8 mouse cellular contexts compared by ENCODE assay signal in the genomic region with DNA sequence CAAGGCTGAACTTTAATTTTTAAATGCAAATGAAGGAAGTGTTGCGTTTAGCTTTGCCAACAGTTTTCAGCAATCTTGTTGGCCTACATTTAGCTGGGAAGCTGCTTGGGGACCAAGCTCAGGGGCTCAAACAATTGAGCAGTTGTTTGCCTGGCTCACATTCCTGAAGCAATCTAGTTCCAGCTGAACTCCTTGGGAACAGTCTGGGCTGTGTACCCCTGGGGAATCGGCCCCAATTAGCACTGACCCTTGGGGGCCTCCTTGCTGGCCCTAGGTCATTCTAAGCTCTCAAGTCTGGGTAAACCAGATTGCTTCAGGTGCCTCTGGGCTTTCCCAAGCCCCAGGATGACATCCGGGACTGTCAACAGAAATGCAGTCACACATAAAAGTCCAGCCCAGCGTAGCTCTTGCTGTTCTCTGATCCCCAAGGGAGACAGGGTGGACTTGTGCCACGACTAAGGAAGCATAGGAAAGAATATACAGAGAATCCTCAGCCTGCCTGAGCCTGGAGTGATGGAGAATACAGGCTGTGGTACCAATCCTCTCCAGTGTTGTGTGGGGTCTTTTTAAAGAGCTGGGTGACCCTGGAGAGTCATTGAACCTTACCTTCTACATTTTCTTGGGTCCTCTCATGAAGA.
DNase-seq lines count a peak whose midpoint lies in the region; ATAC-seq and TF ChIP-seq lines count a peak whose summit lies in the region.

No protein-coding gene starts in this region.

- H3K4me2 ChIP-seq in lung, embryonic 14.5 days, result no peak overlapping the region
- H3K4me2 ChIP-seq in lung, postnatal 0 days (replicated peaks; ENCODE audit: low read depth, low read length), result no peak overlapping the region

- ATAC-seq in lung, embryonic 14.5 days (ENCODE audit: insufficient read depth), result no peak
- no peak for ATAC-seq in lung, postnatal 0 days

- no peak overlapping the region for H3K27ac ChIP-seq in lung, embryonic 14.5 days (ENCODE audit: low read depth)
- H3K27ac ChIP-seq in lung, postnatal 0 days (ENCODE audit: low read length), result no peak overlapping the region

- TF ChIP-seq EP300 in lung, postnatal 0 days (IDR thresholded peaks at IDR 0.05), result no peak

- 36% methylated on average over 5 of the region's 5 CpGs for WGBS in lung, embryonic 14.5 days
- 45% methylated on average over 5 of the region's 5 CpGs for WGBS in lung, postnatal 0 days

- no peaks in the 10 kb centered on the region for H3K9me3 ChIP-seq in lung, embryonic 14.5 days (ENCODE audit: low read depth, low read length)
- H3K9me3 ChIP-seq in lung, postnatal 0 days (ENCODE audit: low read length), result no peaks in the 10 kb centered on the region

- no peaks in the 10 kb centered on the region for H3K36me3 ChIP-seq in lung, embryonic 14.5 days (ENCODE audit: insufficient read depth)
- no peaks in the 10 kb centered on the region for H3K36me3 ChIP-seq in lung, postnatal 0 days (ENCODE audit: insufficient read depth, low read length)

- TF ChIP-seq CTCF in lung, embryonic 14.5 days (IDR thresholded peaks at IDR 0.05; ENCODE audit: low read depth), result no peak
- TF ChIP-seq CTCF in lung, postnatal 0 days (IDR thresholded peaks at IDR 0.05), result no peak

- H3K27me3 ChIP-seq in lung, embryonic 14.5 days (ENCODE audit: insufficient read depth, low read length), result no peaks in the 10 kb centered on the region
- H3K27me3 ChIP-seq in lung, postnatal 0 days (replicated peaks; ENCODE audit: insufficient read depth, low read length), result no peaks in the 10 kb centered on the region

- no peaks in the 10 kb centered on the region for H3K4me1 ChIP-seq in lung, embryonic 14.5 days (ENCODE audit: insufficient read depth)
- no peaks in the 10 kb centered on the region for H3K4me1 ChIP-seq in lung, postnatal 0 days (ENCODE audit: insufficient read depth, low read depth, low read length)

- no peak overlapping the region for H3K9ac ChIP-seq in lung, embryonic 14.5 days
- H3K9ac ChIP-seq in lung, postnatal 0 days (replicated peaks; ENCODE audit: low read depth), result no peak overlapping the region

- DNase-seq in lung, embryonic 14.5 days, result peak; percentile 21
- no peak for DNase-seq in lung, postnatal 0 days (ENCODE audit: low spot score)
- DNase-seq in frontal cortex, postnatal 10 days (ENCODE audit: low spot score in 2 of 2), result peak; percentile 23 to 29
- peak; percentile 27 to 45 for DNase-seq in layer of hippocampus, postnatal 10 days (ENCODE audit: low spot score in 2 of 2)
- peak; percentile 90 for DNase-seq in retina, postnatal 1 day
- DNase-seq in adrenal gland, postnatal 4 days (ENCODE audit: low spot score in 2 of 2), result no peak
- DNase-seq in adipocyte (ENCODE audit: low spot score), result no peak
- DNase-seq in ovary, postnatal 14 days (ENCODE audit: low spot score), result no peak

- H3K4me3 ChIP-seq in lung, embryonic 14.5 days (ENCODE audit: low read depth, low read length), result no peak overlapping the region
- no peak overlapping the region for H3K4me3 ChIP-seq in lung, postnatal 0 days (ENCODE audit: low read depth, low read length)

Comparison
In these comparisons a context has a peak if more than half of its experiments do, and no peak if none do; other contexts are left out.
1. DNase-seq: peak in lung, embryonic 14.5 days (single experiment), frontal cortex, postnatal 10 days (2 of 2), layer of hippocampus, postnatal 10 days (2 of 2) and retina, postnatal 1 day (single experiment); none in lung, postnatal 0 days (single experiment), adrenal gland, postnatal 4 days (0 of 2), adipocyte (single experiment) and ovary, postnatal 14 days (single experiment).